Mouse (Mus musculus) bone marrow macrophage, adult 2 months (primary cell): ENCODE results near the gene Shank2.

ENCODE experiments used
- CTCF ChIP-seq: IDR thresholded peaks from 2 replicates; pipeline ENCODE4 v1.5.1; 2012; ENCODE audit warnings: low read depth, mild to moderate bottlenecking, low read length, moderate library complexity
- POLR2A ChIP-seq: IDR thresholded peaks from 2 replicates; pipeline ENCODE4 v1.6.1; 2012; ENCODE audit warnings: mild to moderate bottlenecking, low read depth, low read length, borderline replicate concordance

DNA sequence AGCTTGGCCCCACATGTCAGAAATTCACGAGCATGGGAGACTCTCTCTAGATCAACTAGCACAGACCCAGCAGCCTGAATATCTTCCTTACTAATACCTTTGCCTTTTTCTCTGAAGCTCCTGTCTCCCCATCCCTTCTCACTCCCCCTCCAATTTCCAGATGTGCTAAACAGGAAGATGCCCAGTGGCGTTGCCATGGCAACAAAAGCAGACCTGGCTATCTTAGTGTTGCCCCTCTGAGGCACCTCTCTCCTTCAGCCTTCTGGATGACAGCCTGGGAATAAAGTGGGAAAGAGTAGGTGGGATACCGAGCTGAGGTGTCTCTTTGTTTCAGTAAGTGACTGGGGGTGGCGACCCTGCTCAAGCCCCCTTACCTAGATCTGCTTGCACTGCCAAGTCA lies 146.4 kb downstream of the Shank2 start:
- TF ChIP-seq POLR2A (no peak), CTCF (no peak)
